17 mouse cellular contexts compared by ENCODE assay signal in the genomic region with DNA sequence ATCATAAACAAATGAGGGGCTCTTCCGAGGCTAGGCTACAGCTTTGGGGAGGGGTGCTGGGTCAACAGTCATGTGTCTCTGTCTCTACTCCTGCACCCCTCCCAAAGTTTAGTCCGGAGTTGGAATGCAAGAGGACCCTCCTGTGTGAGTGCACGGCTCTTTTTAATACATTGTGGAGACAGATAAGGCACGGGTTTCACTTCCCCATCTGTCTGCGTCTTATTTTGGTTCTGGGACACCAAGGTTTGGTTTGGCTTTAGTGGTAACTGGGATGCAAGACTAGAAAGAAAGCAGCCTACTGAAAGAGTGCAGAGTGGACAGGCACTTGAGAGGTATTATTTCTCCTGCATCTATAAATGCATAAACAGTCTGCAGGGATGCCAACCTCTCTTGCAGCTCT.
"Had no signal": no experiment of that assay in that cellular context is flagged by ENCODE, and none has a peak within 500 bp of the region (broad histone marks: within the 10 kb centered on the region; RNA-seq: fewer than 3 reads in every experiment).

No protein-coding gene starts in this region.

- H3K9me3 ChIP-seq: limb, embryonic 15.5 days; liver, embryonic 12.5 days; midbrain, embryonic 13.5 days; neural tube, embryonic 15.5 days had no signal

- H3K9ac ChIP-seq: limb, embryonic 15.5 days; liver, embryonic 12.5 days; lung, embryonic 14.5 days; midbrain, embryonic 13.5 days; neural tube, embryonic 15.5 days had no signal

- H3K36me3 ChIP-seq: limb, embryonic 15.5 days; liver, embryonic 12.5 days; midbrain, embryonic 13.5 days; neural tube, embryonic 15.5 days had no signal

- DNase-seq: kidney, adult 2 months; kidney, postnatal 25 days; layer of hippocampus, adult 9-11 months; layer of hippocampus, postnatal 36 days; left cerebral cortex, postnatal 4 days; lung, embryonic 14.5 days; lung, postnatal 14 days; right cerebral cortex, postnatal 25 days; thymus, adult 18-20 months; thymus, postnatal 25 days had no signal

- H3K4me1 ChIP-seq: liver, embryonic 12.5 days had no signal

- H3K4me2 ChIP-seq: limb, embryonic 15.5 days; liver, embryonic 12.5 days; lung, embryonic 14.5 days; midbrain, embryonic 13.5 days; neural tube, embryonic 15.5 days had no signal

- H3K4me3 ChIP-seq: limb, embryonic 15.5 days; liver, embryonic 12.5 days; midbrain, embryonic 13.5 days; neural tube, embryonic 15.5 days had no signal

- ATAC-seq: intestine, embryonic 16.5 days; liver, embryonic 12.5 days; midbrain, embryonic 13.5 days had no signal

- H3K27ac ChIP-seq: limb, embryonic 15.5 days; liver, embryonic 12.5 days; macrophage; midbrain, embryonic 13.5 days; neural tube, embryonic 15.5 days; stomach, postnatal 0 days had no signal

- H3K27me3 ChIP-seq: limb, embryonic 15.5 days; liver, embryonic 12.5 days; midbrain, embryonic 13.5 days; neural tube, embryonic 15.5 days had no signal
